Mouse (Mus musculus) midbrain, embryonic 10.5 days (tissue): ENCODE measurements around the gene Xirp1. TPM values are rescaled to one million over a fixed set of nuclear protein-coding genes. Genes with fewer than 3 reads are reported as not detected.

Source experiments
- DNase-seq: peaks from one replicate; pipeline ENCODE4 v3.0.0-alpha.2; 2017; ENCODE audit warnings: low spot score
- H3K27ac ChIP-seq: fragments of 300-500 bp; sonication (generic); replicated peaks from 2 replicates; pipeline ENCODE4 v1.5.1; 2016; ENCODE audit warnings: mild to moderate bottlenecking
- H3K27me3 ChIP-seq: fragments of 300-500 bp; sonication (generic); 2 replicates; pipeline ENCODE4 v1.6.1; 2016; ENCODE audit warnings: low read depth, mild to moderate bottlenecking; ENCODE audit not compliant: poor library complexity, severe bottlenecking
- H3K36me3 ChIP-seq: fragments of 300-500 bp; sonication (generic); 2 replicates; pipeline ENCODE4 v1.6.1; 2016; ENCODE audit warnings: mild to moderate bottlenecking, moderate library complexity
- H3K4me1 ChIP-seq: fragments of 300-500 bp; sonication (generic); 2 replicates; pipeline ENCODE4 v1.6.1; 2016
- H3K4me3 ChIP-seq: fragments of 300-500 bp; sonication (generic); 2 replicates; pipeline ENCODE4 v1.5.1; 2016; ENCODE audit warnings: mild to moderate bottlenecking, moderate library complexity
- H3K9me3 ChIP-seq: fragments of 300-500 bp; sonication (generic); replicated peaks from 2 replicates; pipeline ENCODE4 v1.6.1; 2016; ENCODE audit warnings: mild to moderate bottlenecking
- WGBS: fragments of 180-500 bp; shearing (Covaris S2); methylation state at CpG from one replicate; pipeline ENCODE4 v1.1.7; 2016; 5-methylcytosine and 5-hydroxymethylcytosine counted together
- polyA plus RNA-seq: library from polyadenylated mRNA; unstranded; fragments of >200 nt; fragmentation: Nextera tagmentation; extraction: Ambion mirVana; gene quantifications from 2 replicates; pipeline ENCODE4 v1.2.1, GENCODE M21; 2016

The Xirp1 gene
- polyA plus RNA-seq, 1 experiment from 2014 or later, result not detected

GRCm38 (mm10) chr9:119998776-119999175, 24.6 kb downstream of the Xirp1 start:
- peaks cover 27% of the 10 kb centered on the region for H3K27me3 ChIP-seq
- H3K4me3 ChIP-seq, result no peak overlapping the region
- no peak for DNase-seq
- no peak overlapping the region for H3K27ac ChIP-seq
- 62% methylated on average over 1 of the region's 1 CpGs for WGBS
- H3K4me1 ChIP-seq, result peaks cover 12% of the 10 kb centered on the region
- H3K9me3 ChIP-seq, result no peaks in the 10 kb centered on the region
- H3K36me3 ChIP-seq, result no peaks in the 10 kb centered on the region

DNA sequence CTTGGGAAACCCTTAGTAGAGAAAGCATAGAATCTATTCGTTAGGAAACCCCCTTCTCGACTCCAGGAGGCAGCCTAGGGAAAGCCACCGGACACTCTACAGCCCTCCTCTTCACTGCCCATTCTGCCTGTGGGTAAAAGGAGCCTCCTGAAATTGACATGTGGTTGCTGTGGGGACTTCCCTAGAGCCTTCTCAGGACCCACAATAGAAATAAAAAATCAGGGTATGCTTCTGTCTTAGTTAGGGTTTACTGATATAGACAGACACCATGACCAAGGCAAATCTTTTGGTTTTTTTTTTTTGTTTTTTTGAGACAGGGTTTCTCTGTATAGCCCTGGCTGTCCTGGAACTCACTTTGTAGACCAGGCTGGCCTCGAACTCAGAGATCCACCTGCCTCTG, 27.3 kb downstream of the Xirp1 start:
- whole genome bisulfite sequencing, result 86% methylated on average over 4 of the region's 4 CpGs
- Histone ChIP-seq H3K4me1 (peaks cover 6% of the 10 kb centered on the region), H3K4me3 (no peak overlapping the region), H3K27me3 (peaks cover 18% of the 10 kb centered on the region), H3K27ac (no peak overlapping the region), H3K36me3 (no peaks in the 10 kb centered on the region), H3K9me3 (no peaks in the 10 kb centered on the region)
- no peak for DNase-seq

DNA sequence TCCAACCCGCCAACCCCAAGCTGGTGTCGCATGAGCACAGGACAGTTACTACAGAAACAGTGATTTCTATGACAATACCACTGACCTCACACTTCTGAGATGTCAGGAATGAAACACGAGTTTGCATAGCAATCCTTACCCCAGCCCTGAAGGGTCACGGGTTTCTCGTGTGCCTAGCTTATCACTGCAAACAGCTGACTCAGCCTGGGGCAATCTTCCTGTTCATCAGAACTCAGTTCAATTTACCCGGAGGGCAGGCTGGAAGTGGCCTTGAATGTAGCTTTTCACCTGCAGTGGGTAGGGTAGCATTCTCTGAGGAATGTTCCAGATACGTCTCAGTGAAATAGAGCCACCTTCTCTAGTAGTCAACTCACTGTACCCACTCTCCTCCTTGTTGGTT, 29.2 kb downstream of the Xirp1 start:
- 80% methylated on average over 7 of the region's 7 CpGs for WGBS
- no peaks in the 10 kb centered on the region for H3K36me3 ChIP-seq
- H3K27me3 ChIP-seq, result peaks cover 8% of the 10 kb centered on the region; the same call in 1 of the 2 replicates
- H3K27ac ChIP-seq, result no peak overlapping the region
- no peaks in the 10 kb centered on the region for H3K9me3 ChIP-seq
- H3K4me3 ChIP-seq, result no peak overlapping the region
- H3K4me1 ChIP-seq, result peaks cover 7% of the 10 kb centered on the region
- DNase-seq, result no peak

- 78% methylated on average over 10 of the region's 10 CpGs for WGBS
- DNase-seq, result no peak
- H3K4me3 ChIP-seq, result no peak overlapping the region
- no peaks in the 10 kb centered on the region for H3K9me3 ChIP-seq
- H3K27ac ChIP-seq, result no peak overlapping the region
- peaks cover 8% of the 10 kb centered on the region; the same call in 1 of the 2 replicates for H3K27me3 ChIP-seq
- peaks cover 7% of the 10 kb centered on the region for H3K4me1 ChIP-seq
- no peaks in the 10 kb centered on the region for H3K36me3 ChIP-seq
Measured at GRCm38 (mm10) chr9:119993092-119993844, 30.1 kb downstream of the Xirp1 start.

- no peaks in the 10 kb centered on the region for H3K9me3 ChIP-seq
- 15% methylated on average over 5 of the region's 5 CpGs for WGBS
Measured at GRCm38 (mm10) chr9:119991310-119991709, 32.1 kb downstream of the Xirp1 start.

DNA sequence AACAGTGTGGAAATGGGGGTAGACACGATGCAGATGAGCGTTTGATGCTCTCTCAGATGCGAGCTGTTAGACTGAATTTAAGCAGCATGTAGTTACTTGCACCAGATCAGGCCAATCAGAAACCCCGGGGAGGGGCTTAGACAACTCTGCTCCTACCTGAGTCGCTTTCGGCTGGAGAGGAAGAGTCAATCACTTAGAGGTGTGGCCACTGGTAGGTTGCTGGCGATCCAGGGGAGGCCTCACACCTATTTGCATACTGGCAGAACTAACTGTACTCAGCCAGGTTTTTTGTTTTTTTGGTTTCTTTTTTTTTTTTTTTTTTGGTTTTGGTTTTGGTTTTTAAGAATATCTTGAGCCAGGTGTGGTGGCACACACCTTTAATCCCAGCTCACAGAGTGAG, 35.1 kb downstream of the Xirp1 start:
- Histone ChIP-seq H3K4me1 (peaks cover 25% of the 10 kb centered on the region), H3K36me3 (no peaks in the 10 kb centered on the region), H3K27me3 (peaks cover 19% of the 10 kb centered on the region; the same call in 1 of the 2 replicates), H3K27ac (no peak overlapping the region), H3K4me3 (no peak overlapping the region), H3K9me3 (no peaks in the 10 kb centered on the region)
- WGBS, result 58% methylated on average over 7 of the region's 7 CpGs
- no peak for DNase-seq

More at GRCm38 (mm10) chr9:119991310-119991709, 32.1 kb downstream of the Xirp1 start:
- no peak overlapping the region for H3K4me3 ChIP-seq
- no peaks in the 10 kb centered on the region for H3K36me3 ChIP-seq
- peaks cover 8% of the 10 kb centered on the region; the same call in 1 of the 2 replicates for H3K27me3 ChIP-seq
- DNase-seq, result no peak
- H3K27ac ChIP-seq, result no peak overlapping the region
- H3K4me1 ChIP-seq, result peaks cover 7% of the 10 kb centered on the region

GRCm38 (mm10) chr9:119985881-119986574, 37.4 kb downstream of the Xirp1 start:
- 78% methylated on average over 10 of the region's 10 CpGs for WGBS
- no peaks in the 10 kb centered on the region for H3K36me3 ChIP-seq
- H3K27me3 ChIP-seq, result peaks cover 26% of the 10 kb centered on the region; the same call in 1 of the 2 replicates
- H3K4me1 ChIP-seq, result peaks cover 41% of the 10 kb centered on the region
- H3K9me3 ChIP-seq, result no peaks in the 10 kb centered on the region
- DNase-seq, result no peak
- no peak overlapping the region for H3K4me3 ChIP-seq
- no peak overlapping the region for H3K27ac ChIP-seq

- peak within 1 kb of the TSS; percentile 80 for H3K27ac ChIP-seq
- WGBS, result 4% methylated on average over 14 of the region's 14 CpGs
- H3K4me3 ChIP-seq, result peak within 1 kb of the TSS; percentile 69
- H3K36me3 ChIP-seq, result no peaks in the 10 kb centered on the region
- peaks cover 30% of the 10 kb centered on the region; the same call in 1 of the 2 replicates for H3K27me3 ChIP-seq
- peak; percentile 52 for DNase-seq
- peaks cover 55% of the 10 kb centered on the region for H3K4me1 ChIP-seq
- no peaks in the 10 kb centered on the region for H3K9me3 ChIP-seq
Measured at GRCm38 (mm10) chr9:119984536-119985011, 38.8 kb downstream of the Xirp1 start, which contains the start of gene Csrnp1. Gene Csrnp1 (minus strand): TSS chr9:119984658.

- H3K4me3 ChIP-seq, result peak overlapping the region; percentile 69
- WGBS, result under 1% methylated on average over 74 of the region's 79 CpGs
- peaks cover 30% of the 10 kb centered on the region; the same call in 1 of the 2 replicates for H3K27me3 ChIP-seq
- H3K9me3 ChIP-seq, result no peaks in the 10 kb centered on the region
- H3K4me1 ChIP-seq, result peaks cover 62% of the 10 kb centered on the region
- no peaks in the 10 kb centered on the region for H3K36me3 ChIP-seq
- H3K27ac ChIP-seq, result peak overlapping the region; percentile 80
- DNase-seq, result peak; percentile 77
Measured at GRCm38 (mm10) chr9:119983585-119984535, 39.5 kb downstream of the Xirp1 start.

- H3K4me1 ChIP-seq, result peaks cover 70% of the 10 kb centered on the region
Measured at GRCm38 (mm10) chr9:119982956-119983551, 40.3 kb downstream of the Xirp1 start.

GRCm38 (mm10) chr9:119982241-119982811, 41.1 kb downstream of the Xirp1 start:
- Histone ChIP-seq H3K27ac (peak overlapping the region; percentile 86; the same call in 1 of the 2 replicates), H3K4me3 (peak overlapping the region; percentile 69), H3K9me3 (no peaks in the 10 kb centered on the region), H3K27me3 (peaks cover 30% of the 10 kb centered on the region; the same call in 1 of the 2 replicates), H3K36me3 (no peaks in the 10 kb centered on the region), H3K4me1 (peaks cover 78% of the 10 kb centered on the region)
- peak; percentile 57 for DNase-seq
- 1% methylated on average over 11 of the region's 11 CpGs for whole genome bisulfite sequencing

More at GRCm38 (mm10) chr9:119982956-119983551, 40.3 kb downstream of the Xirp1 start:
- Histone ChIP-seq H3K27me3 (peaks cover 30% of the 10 kb centered on the region; the same call in 1 of the 2 replicates), H3K36me3 (no peaks in the 10 kb centered on the region), H3K27ac (peak overlapping the region; percentile 80), H3K9me3 (no peaks in the 10 kb centered on the region), H3K4me3 (peak overlapping the region; percentile 69)
- peak; percentile 28 for DNase-seq
- WGBS, result 1% methylated on average over 48 of the region's 48 CpGs
